Mouse (Mus musculus): ENCODE results near the gene Reln. TPM values are rescaled to one million over a fixed set of nuclear protein-coding genes. Genes with fewer than 3 reads are reported as not detected.

Reln gene
- polyA plus RNA-seq, 1 experiment from 2014 or later, result 23.9 TPM

DNA sequence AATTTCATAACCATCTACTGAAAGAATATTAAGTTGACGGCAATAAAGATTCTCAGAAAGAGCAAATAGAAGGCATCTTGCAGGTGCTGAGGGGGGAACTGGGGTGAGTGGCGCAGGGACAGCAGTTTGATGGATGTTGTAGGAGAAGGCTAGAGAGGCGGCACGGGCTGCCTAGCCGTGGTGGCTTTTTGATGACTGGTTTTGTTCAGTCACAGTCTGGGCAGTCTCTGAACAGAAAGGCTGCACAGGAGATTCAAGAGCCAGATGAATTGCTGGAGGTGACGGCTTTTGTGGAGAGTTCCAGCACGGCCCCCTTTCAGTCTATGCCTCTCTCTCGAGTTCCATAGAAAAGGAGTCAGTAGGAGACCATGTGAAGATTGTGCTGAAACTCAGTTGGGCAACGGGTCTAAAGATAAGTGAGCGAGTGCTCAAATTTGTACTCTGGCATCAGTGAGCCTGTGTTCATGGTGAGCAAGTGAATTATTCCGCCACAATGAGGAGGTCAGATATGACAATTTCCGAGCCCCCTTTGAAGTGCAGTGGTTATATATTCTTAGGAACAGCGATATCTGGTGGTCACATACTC lies 409.6 kb downstream of the Reln start:
- no peak for ATAC-seq (ENCODE audit: low read depth)
- Histone ChIP-seq H3K27me3 (ENCODE audit: control insufficient read depth, insufficient read depth, low read depth, low read length) (no peaks in the 10 kb centered on the region), H3K9ac (ENCODE audit: low read depth, low read length) (no peak overlapping the region), H3K27ac (ENCODE audit: low read length) (no peak overlapping the region), H3K9me3 (replicated peaks; ENCODE audit: control insufficient read depth, low read length) (no peaks in the 10 kb centered on the region), H3K36me3 (ENCODE audit: control insufficient read depth, insufficient read depth) (no peaks in the 10 kb centered on the region), H3K4me2 (ENCODE audit: low read depth, low read length) (no peak overlapping the region), H3K4me3 (ENCODE audit: low read depth, low read length) (no peak overlapping the region), H3K4me1 (ENCODE audit: control insufficient read depth, low read depth, low read length) (no peaks in the 10 kb centered on the region)
- 64% methylated on average over 13 of the region's 13 CpGs for whole genome bisulfite sequencing (ENCODE audit: insufficient replicate concordance)

DNA sequence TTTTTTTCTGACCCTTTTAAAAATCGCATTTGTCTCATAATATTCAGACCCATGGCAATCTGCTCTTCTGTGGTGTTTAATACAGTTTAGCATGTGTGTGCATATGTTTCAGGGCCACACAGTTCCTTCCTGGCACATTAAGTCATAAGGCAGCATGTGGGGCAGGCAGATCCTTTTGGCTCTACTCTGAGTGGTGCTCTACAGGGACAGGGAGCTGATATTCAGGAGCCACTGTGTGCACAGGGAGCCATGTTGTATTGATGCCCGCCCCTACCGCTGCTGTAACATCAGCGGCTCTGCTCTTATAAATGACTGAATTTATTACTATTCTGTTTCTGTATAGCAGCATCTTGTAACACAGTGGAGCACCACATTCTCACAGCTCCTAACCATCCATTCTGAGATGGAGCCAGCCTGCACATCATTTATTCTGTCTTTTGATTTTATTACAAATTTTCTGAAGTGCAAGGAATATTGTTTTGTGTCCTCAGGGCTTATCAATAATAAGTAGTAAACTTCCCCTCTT lies 410.3 kb downstream of the Reln start:
- WGBS (ENCODE audit: insufficient replicate concordance), result 75% methylated on average over 4 of the region's 4 CpGs
- Histone ChIP-seq H3K27ac (ENCODE audit: low read length) (no peak overlapping the region), H3K4me2 (ENCODE audit: low read depth, low read length) (no peak overlapping the region), H3K27me3 (ENCODE audit: control insufficient read depth, insufficient read depth, low read depth, low read length) (no peaks in the 10 kb centered on the region), H3K9ac (ENCODE audit: low read depth, low read length) (no peak overlapping the region), H3K4me3 (ENCODE audit: low read depth, low read length) (no peak overlapping the region), H3K36me3 (ENCODE audit: control insufficient read depth, insufficient read depth) (no peaks in the 10 kb centered on the region), H3K9me3 (replicated peaks; ENCODE audit: control insufficient read depth, low read length) (no peaks in the 10 kb centered on the region), H3K4me1 (ENCODE audit: control insufficient read depth, low read depth, low read length) (no peaks in the 10 kb centered on the region)
- no peak for ATAC-seq (ENCODE audit: low read depth)

DNA sequence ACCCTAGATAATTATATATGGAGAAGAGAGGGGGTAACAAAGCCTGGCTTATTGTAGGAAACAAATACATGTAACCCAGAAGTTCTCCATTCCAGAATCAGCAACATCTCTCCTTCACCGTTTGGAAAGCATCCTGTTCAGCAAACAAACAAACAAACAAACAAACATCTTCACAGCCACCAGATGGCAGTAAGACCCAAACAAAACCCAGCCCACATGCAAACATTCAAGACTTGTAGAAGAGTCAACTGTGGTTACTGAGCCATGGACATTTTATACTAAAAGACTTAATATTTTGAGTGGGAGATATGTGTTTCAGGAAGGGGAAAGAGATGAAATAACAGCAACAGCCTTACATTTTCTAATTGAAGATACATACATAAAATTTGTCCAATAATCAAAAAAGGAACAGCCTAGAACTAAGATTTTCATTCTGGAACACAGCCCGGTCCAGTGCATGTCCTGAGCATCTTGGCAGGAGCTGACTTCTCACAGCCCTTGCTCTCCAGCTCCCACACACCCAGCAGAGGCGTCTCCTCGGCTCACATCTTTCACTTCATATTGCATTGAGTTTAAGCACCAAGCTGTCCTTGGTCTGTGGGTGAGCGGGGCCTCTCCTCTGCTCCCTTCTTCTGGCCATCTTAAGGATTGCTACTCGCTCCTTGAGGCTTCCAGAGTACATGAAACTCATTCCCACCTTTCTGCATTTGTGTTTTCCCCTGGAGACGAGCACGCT lies 411.0 kb downstream of the Reln start:
- whole genome bisulfite sequencing (ENCODE audit: insufficient replicate concordance), result 56% methylated on average over 8 of the region's 8 CpGs
- ATAC-seq (ENCODE audit: low read depth), result no peak
- Histone ChIP-seq H3K9me3 (replicated peaks; ENCODE audit: control insufficient read depth, low read length) (no peaks in the 10 kb centered on the region), H3K27ac (ENCODE audit: low read length) (no peak overlapping the region; the same call in 1 of the 2 replicates), H3K4me2 (ENCODE audit: low read depth, low read length) (no peak overlapping the region), H3K27me3 (ENCODE audit: control insufficient read depth, insufficient read depth, low read depth, low read length) (no peaks in the 10 kb centered on the region), H3K36me3 (ENCODE audit: control insufficient read depth, insufficient read depth) (no peaks in the 10 kb centered on the region), H3K4me1 (ENCODE audit: control insufficient read depth, low read depth, low read length) (no peaks in the 10 kb centered on the region), H3K9ac (ENCODE audit: low read depth, low read length) (no peak overlapping the region), H3K4me3 (ENCODE audit: low read depth, low read length) (no peak overlapping the region)

DNA sequence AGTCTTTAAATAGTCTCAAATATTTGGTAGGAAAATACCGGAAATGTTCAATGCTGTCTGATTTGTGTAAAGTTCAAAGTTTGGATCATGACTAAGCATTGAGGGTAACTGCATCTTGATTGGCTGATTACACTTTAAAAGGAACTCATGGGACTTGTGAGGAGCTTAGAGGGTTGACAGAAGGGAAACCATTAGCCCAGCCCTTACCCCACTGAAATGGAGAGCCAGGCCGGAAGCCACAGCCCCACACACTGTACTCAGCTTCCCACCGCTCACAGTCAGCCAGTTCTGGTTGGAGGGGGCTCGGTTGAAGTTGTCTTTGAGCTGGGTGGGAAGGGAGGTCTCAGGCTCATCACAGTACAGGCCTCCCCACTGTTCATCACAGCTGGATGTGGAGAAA lies 413.4 kb downstream of the Reln start:
- ATAC-seq (ENCODE audit: low read depth), result no peak

DNA sequence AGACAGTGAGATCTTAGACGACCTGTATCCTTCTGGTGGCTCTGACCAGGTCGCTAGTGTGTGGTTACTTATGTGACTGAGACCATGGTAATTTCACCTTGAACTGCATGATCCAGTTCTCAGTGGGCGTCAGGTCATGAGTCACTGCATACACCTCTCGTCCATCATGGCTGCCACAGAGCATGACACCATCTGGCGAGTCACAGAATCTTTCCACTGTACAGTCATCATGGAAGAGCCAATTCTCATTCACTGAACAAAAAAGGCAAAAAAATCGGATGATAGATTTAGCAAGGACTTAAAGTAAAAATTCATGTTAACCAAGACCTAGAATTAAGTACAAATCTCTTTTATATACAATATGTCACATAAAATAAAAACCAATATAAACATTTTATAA lies 424.2 kb downstream of the Reln start:
- no peak for ATAC-seq (ENCODE audit: low read depth)
- Histone ChIP-seq H3K9ac (ENCODE audit: low read depth, low read length) (no peak overlapping the region), H3K36me3 (ENCODE audit: control insufficient read depth, insufficient read depth) (no peaks in the 10 kb centered on the region), H3K4me1 (ENCODE audit: control insufficient read depth, low read depth, low read length) (no peaks in the 10 kb centered on the region), H3K9me3 (replicated peaks; ENCODE audit: control insufficient read depth, low read length) (no peaks in the 10 kb centered on the region), H3K27ac (ENCODE audit: low read length) (no peak overlapping the region), H3K4me3 (ENCODE audit: low read depth, low read length) (no peak overlapping the region), H3K27me3 (ENCODE audit: control insufficient read depth, insufficient read depth, low read depth, low read length) (no peaks in the 10 kb centered on the region), H3K4me2 (ENCODE audit: low read depth, low read length) (no peak overlapping the region)
- 55% methylated on average over 6 of the region's 6 CpGs for WGBS (ENCODE audit: insufficient replicate concordance)

More for the DNA sequence above, 413.4 kb downstream of the Reln start:
- WGBS (ENCODE audit: insufficient replicate concordance), result 47% methylated on average over 4 of the region's 4 CpGs
- no peaks in the 10 kb centered on the region for H3K4me1 ChIP-seq (ENCODE audit: control insufficient read depth, low read depth, low read length)
- no peaks in the 10 kb centered on the region for H3K36me3 ChIP-seq (ENCODE audit: control insufficient read depth, insufficient read depth)
- H3K4me2 ChIP-seq (ENCODE audit: low read depth, low read length), result no peak overlapping the region
- no peak overlapping the region for H3K9ac ChIP-seq (ENCODE audit: low read depth, low read length)
- H3K27ac ChIP-seq (ENCODE audit: low read length), result no peak overlapping the region
- no peaks in the 10 kb centered on the region for H3K9me3 ChIP-seq (replicated peaks; ENCODE audit: control insufficient read depth, low read length)
- no peaks in the 10 kb centered on the region for H3K27me3 ChIP-seq (ENCODE audit: control insufficient read depth, insufficient read depth, low read depth, low read length)
- H3K4me3 ChIP-seq (ENCODE audit: low read depth, low read length), result no peak overlapping the region

DNA sequence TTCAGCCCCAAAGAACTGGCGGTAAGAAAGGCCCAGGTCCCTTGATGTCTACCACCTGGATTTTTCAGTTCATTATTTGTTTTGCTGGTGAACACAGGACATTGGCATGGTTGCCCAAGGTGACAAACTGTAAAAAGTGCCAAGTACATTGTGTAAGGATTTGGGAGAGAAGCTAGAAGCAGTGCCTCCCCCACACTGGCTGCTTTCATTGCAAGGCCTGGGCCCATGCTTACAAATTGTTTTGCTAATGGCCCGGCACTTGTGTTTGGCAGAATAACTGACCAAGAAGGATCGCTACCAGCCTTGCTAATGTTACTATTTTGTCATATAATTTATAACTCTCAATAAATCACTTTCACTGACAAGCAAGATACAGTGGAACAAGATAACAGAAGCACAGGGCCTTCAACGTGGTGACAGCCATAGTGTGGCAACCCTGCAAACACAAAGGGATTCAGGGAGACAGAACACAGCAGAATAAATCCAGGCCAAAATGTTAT lies 425.2 kb downstream of the Reln start:
- no peak for ATAC-seq (ENCODE audit: low read depth)
- 59% methylated on average over 4 of the region's 4 CpGs for WGBS (ENCODE audit: insufficient replicate concordance)

DNA sequence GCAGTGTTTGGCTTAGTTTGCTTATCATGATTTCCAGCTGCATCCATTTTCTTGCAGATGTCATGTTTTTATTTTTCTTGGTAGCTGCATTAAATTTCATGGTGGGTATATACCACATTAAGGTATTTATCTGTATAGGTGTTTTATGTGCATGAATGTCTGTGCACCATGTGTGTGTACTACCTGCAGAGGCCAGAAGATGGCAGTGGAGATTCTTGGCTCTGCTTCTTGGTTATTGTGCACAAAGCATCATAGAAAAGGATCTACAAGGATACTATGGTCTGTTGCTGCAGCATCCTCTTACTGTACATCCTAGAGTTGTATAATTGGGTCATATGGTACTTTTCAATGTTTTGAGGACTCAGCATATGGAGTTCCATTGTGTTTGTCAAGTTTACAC lies 428.5 kb downstream of the Reln start:
- H3K27ac ChIP-seq (ENCODE audit: low read length), result no peak overlapping the region
- H3K4me2 ChIP-seq (ENCODE audit: low read depth, low read length), result no peak overlapping the region

More for the DNA sequence above, 425.2 kb downstream of the Reln start:
- Histone ChIP-seq H3K4me2 (ENCODE audit: low read depth, low read length) (no peak overlapping the region), H3K27ac (ENCODE audit: low read length) (no peak overlapping the region), H3K36me3 (ENCODE audit: control insufficient read depth, insufficient read depth) (no peaks in the 10 kb centered on the region), H3K4me3 (ENCODE audit: low read depth, low read length) (no peak overlapping the region), H3K9me3 (replicated peaks; ENCODE audit: control insufficient read depth, low read length) (no peaks in the 10 kb centered on the region), H3K9ac (ENCODE audit: low read depth, low read length) (no peak overlapping the region), H3K27me3 (ENCODE audit: control insufficient read depth, insufficient read depth, low read depth, low read length) (no peaks in the 10 kb centered on the region), H3K4me1 (ENCODE audit: control insufficient read depth, low read depth, low read length) (no peaks in the 10 kb centered on the region)

DNA sequence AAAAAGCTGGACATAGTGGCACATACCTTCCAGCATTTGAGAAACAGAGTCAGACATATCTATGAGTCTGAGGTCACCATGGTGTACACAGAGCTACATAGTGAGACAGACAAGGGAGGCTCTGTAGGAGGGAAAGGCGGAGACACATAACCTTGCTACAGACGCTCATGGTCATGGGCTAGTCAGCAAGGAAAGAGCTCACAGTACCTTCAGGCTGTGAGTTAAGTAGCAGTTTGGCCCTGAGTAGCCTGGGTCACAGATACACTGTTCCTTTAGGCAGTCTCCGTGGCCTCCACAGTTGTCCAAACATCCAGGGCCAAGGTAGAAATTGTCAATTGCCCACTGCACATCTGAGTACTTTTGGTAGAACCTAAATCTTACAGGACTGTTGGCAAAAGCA lies 429.7 kb downstream of the Reln start:
- no peak overlapping the region for H3K4me2 ChIP-seq (ENCODE audit: low read depth, low read length)
- H3K36me3 ChIP-seq (ENCODE audit: control insufficient read depth, insufficient read depth), result no peaks in the 10 kb centered on the region
- H3K9me3 ChIP-seq (replicated peaks; ENCODE audit: control insufficient read depth, low read length), result no peaks in the 10 kb centered on the region
- no peaks in the 10 kb centered on the region for H3K27me3 ChIP-seq (ENCODE audit: control insufficient read depth, insufficient read depth, low read depth, low read length)
- 55% methylated on average over 3 of the region's 3 CpGs for WGBS (ENCODE audit: insufficient replicate concordance)
- H3K27ac ChIP-seq (ENCODE audit: low read length), result no peak overlapping the region
- ATAC-seq (ENCODE audit: low read depth), result no peak
- no peak overlapping the region for H3K9ac ChIP-seq (ENCODE audit: low read depth, low read length)
- no peaks in the 10 kb centered on the region for H3K4me1 ChIP-seq (ENCODE audit: control insufficient read depth, low read depth, low read length)
- H3K4me3 ChIP-seq (ENCODE audit: low read depth, low read length), result no peak overlapping the region

More for the DNA sequence above, 428.5 kb downstream of the Reln start:
- no peak for ATAC-seq (ENCODE audit: low read depth)
- Histone ChIP-seq H3K9me3 (replicated peaks; ENCODE audit: control insufficient read depth, low read length) (no peaks in the 10 kb centered on the region), H3K27me3 (ENCODE audit: control insufficient read depth, insufficient read depth, low read depth, low read length) (no peaks in the 10 kb centered on the region), H3K4me1 (ENCODE audit: control insufficient read depth, low read depth, low read length) (no peaks in the 10 kb centered on the region), H3K9ac (ENCODE audit: low read depth, low read length) (no peak overlapping the region), H3K4me3 (ENCODE audit: low read depth, low read length) (no peak overlapping the region), H3K36me3 (ENCODE audit: control insufficient read depth, insufficient read depth) (no peaks in the 10 kb centered on the region)

DNA sequence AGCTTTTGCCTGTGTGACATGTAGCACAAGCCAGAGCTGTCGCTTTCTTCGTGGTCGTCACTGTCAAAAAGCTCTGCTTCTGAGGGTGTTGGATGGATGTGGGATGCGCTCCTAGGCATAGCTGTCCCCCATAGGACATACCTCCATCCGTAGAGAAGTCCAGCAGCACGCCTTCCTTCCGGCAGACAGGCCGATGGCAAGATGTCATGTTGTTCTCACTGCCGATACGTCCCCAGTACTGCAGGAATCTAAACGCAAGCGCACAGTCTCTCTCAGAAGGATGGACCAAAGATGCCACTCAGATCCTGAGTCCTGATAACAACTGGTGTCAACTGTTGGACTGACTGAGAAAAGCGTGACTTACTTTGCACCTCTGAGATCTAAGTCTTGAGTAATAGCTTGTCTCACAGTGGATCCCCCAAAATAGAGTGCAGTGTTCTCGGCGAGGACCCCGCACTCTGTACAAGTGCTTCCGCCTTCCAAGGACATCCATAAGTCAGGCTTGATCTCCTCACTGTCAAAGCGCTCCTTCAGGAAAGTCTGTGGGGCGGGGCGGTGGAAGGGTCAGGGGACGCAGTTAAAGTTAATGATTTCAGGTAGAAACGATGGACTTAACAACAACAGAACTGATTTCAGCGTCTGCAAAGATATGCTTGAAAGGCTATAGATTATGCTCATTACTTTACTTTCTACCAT lies 431.5 kb downstream of the Reln start:
- no peak for ATAC-seq (ENCODE audit: low read depth)
- no peak overlapping the region for H3K4me2 ChIP-seq (ENCODE audit: low read depth, low read length)
- no peak overlapping the region for H3K9ac ChIP-seq (ENCODE audit: low read depth, low read length)
- H3K4me3 ChIP-seq (ENCODE audit: low read depth, low read length), result no peak overlapping the region
- no peaks in the 10 kb centered on the region for H3K9me3 ChIP-seq (replicated peaks; ENCODE audit: control insufficient read depth, low read length)
- no peak overlapping the region for H3K27ac ChIP-seq (ENCODE audit: low read length)
- 77% methylated on average over 23 of the region's 23 CpGs for WGBS (ENCODE audit: insufficient replicate concordance)
- H3K27me3 ChIP-seq (ENCODE audit: control insufficient read depth, insufficient read depth, low read depth, low read length), result no peaks in the 10 kb centered on the region
- no peaks in the 10 kb centered on the region for H3K36me3 ChIP-seq (ENCODE audit: control insufficient read depth, insufficient read depth)
- H3K4me1 ChIP-seq (ENCODE audit: control insufficient read depth, low read depth, low read length), result no peaks in the 10 kb centered on the region

Data from liver, embryonic 16.5 days (tissue).